Mouse (Mus musculus): ENCODE results near the gene Nek5.

GRCm38 (mm10) chr8:22141836-22142385 is 17.1 kb upstream of the Nek5 start:
- TF ChIP-seq CTCF (IDR thresholded peaks at IDR 0.05; ENCODE audit: low read depth, low read length) = no peak
- no peak for TF ChIP-seq TAL1 (conservative IDR thresholded peaks at IDR 0.05; ENCODE audit: low read depth, low read length)
- TF ChIP-seq GATA1 (IDR thresholded peaks at IDR 0.05; ENCODE audit: borderline replicate concordance, low read length) = no peak
